Mouse (Mus musculus): ENCODE data around the gene Zfp459.

The Zfp459 gene

GRCm38 (mm10) chr13:67421207-67421857, at the start of gene Zfp459:
TSS of gene Zfp459 (minus strand) at chr13:67421418.
- WGBS: 2% methylated on average over 22 of the region's 22 CpGs

GRCm38 (mm10) chr13:67469274-67469673, 48.1 kb upstream of the Zfp459 start:
- WGBS: 90% methylated on average over 3 of the region's 3 CpGs

DNA sequence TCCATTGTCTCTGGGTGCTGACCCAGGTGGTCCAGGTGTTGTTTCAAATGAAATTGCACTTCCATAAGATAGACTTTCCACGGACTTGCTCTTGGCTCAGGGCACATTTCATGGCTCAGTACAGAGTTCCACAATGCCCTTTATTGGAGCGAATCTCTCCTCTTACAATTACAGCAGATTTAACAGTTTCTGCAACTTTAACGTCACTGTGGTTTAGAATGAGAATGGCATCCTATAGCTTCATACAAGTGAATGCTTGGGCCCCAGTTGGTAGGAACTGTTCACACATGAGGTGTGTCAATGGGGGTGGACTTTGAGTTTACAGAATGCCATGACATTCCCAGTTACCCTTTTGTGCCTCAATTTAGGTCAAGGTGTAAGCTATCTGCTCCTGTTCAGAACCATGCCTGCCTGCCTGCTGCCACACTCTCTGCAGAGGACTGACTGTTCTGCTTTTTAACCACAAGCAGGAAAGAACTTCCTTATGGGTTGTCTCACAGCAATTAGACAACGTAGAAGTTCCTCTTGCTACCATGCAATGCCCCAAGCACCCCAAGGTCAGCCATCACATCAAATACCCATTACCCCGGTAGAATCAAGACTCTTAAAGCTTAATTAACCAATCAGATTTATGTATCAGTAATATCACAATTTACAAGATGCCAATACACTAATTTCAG, 42.4 kb upstream of the Zfp459 start:
- WGBS: 89% methylated on average over 3 of the region's 5 CpGs

DNA sequence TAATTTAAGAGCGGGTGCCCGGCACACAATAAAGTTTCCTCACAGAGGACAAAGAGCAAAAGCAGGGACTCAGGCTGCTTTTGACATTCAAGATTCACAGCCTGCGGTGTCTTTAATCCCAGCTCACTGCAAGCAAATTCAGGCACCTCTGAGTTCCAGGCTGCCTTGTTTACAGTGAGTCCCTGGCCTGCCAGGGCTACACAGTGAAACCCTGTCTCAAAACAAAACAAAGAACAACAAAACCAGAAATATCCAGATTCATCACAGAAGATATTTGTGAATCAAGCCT, 30.7 kb upstream of the Zfp459 start:
- 5% methylated on average over 3 of the region's 3 CpGs for WGBS

- WGBS: 2% methylated on average over 20 of the region's 20 CpGs
Observed at GRCm38 (mm10) chr13:67451172-67452020, 30.2 kb upstream of the Zfp459 start, which contains the start of gene Zfp874a. TSS of gene Zfp874a (minus strand) at chr13:67451624.

- 93% methylated on average over 1 of the region's 3 CpGs for WGBS
Observed at GRCm38 (mm10) chr13:67437095-67437494, 15.9 kb upstream of the Zfp459 start.

GRCm38 (mm10) chr13:67428116-67428515, 6.9 kb upstream of the Zfp459 start:
- 66% methylated on average over 3 of the region's 3 CpGs for WGBS

DNA sequence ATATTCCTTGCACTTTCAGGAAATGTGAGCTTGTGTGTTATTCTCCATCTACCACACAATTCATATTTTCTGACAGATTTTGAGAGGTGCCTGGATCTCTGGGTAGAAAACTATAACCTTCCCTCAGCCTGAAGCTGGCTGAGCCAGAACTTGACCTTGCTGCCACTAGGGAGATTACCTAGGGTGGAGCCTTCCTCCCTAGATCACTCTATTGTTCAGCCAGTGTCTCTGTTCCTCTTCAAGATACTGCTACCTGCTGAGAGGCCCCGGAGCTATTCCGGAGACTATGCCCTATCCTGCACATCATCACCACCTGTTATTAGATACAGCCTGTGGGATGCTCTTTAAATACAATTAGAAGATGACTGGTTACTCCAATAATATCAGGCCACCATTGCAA, 1.3 kb upstream of the Zfp459 start:
- WGBS: 87% methylated on average over 2 of the region's 2 CpGs

GRCm38 (mm10) chr13:67420558-67421206, 536 bp downstream of the Zfp459 start:
- WGBS: 36% methylated on average over 11 of the region's 11 CpGs

DNA sequence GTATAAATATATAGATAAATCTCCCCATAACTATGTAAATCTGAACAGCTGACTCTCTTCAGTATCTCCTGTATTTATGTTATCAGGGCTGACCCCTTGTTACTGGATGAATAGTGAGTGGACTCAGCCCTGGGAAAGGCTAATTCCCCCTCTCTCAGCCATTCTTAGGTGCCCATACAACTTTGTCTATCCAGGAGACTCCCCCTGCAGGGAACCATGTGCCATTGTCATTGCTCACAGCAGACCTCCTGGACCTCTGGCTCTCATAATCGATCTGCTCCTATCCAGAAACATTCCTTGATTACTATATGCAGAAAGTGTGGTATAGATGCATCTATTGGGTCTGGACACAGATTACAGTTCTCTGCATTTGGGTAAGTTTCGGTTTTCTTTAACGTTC, 4.4 kb downstream of the Zfp459 start:
- WGBS: 86% methylated on average over 3 of the region's 3 CpGs

- WGBS: 86% methylated on average over 6 of the region's 6 CpGs
Observed at GRCm38 (mm10) chr13:67415759-67416158, 5.5 kb downstream of the Zfp459 start.

GRCm38 (mm10) chr13:67413634-67414033, 7.6 kb downstream of the Zfp459 start:
- 48% methylated on average over 3 of the region's 3 CpGs for WGBS

DNA sequence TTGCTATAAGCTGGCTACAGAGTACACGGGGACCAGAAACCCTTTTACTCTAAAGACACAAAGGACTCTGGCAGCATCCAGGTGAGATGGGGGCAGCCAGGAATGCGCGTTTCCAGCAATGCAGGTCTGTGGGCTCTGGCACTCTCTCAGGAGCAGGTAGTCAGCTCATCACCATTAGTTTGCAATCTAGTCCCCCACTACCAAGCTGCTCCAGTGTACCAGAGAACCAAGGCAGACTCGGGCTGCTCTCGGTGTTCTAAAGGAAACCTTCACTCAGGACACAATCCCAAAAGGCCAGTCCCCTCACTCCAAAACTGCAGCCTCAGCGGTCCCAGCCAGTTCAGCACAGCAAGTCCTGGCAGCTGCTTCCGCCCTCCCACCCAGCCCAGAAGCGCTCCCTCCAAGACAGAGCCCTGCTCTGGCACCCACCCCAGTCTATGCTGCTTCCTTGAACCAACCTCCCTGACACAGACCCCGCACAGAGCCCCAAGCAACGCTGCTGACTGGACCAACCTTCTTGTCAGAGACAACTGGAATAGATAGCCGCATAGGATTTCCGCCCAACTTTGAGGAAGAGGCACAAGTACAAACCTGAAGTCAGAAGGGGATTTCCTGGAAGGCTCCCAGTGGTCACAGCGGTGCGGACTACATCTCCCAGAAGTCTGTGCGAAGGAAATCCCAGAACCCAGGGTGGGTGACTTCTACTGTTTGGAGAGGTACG, 21.9 kb downstream of the Zfp459 start, which contains the start of gene Zfp429:
Gene Zfp429 (minus strand): TSS at position 637 of the 721 bp plus-strand sequence.
- 5% methylated on average over 16 of the region's 16 CpGs for WGBS

GRCm38 (mm10) chr13:67376255-67376654, 45.0 kb downstream of the Zfp459 start:
- WGBS: 58% methylated on average over 3 of the region's 3 CpGs

GRCm38 (mm10) chr13:67375050-67375911, 45.9 kb downstream of the Zfp459 start, which contains the start of the genes Gm28041 and Zfp456:
TSS of gene Gm28041 (minus strand) at chr13:67375733.
TSS of gene Zfp456 (minus strand) at chr13:67375810.
- WGBS: 21% methylated on average over 15 of the region's 15 CpGs

DNA sequence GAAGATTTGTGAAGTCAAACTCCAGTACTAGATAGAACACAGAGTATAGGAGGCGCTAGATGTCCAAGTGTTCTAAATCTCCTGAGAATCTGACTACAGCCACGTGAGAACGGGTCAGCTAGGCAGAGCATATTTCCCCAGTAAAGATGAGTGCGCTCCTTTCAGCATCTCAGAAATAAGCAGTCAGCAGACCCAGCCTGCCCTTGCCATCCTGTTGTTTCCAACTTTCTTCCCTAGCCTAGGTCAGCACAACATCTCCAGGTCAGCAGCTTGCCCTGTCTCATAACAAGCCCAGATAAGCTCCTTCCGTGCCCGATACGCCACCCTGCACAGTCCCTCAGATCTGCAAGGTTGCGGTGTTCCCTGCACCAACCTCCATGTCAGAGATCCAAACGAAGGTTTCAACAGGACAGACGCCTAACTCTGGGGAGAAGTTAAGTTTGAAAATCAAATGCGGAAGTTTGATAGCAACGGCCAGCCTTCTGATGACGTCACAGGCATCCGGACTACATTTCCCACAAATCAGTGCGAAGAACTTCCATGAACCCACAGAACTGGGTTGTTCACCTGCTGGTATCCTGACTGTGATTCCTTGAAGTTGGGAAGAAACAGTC, 61.0 kb downstream of the Zfp459 start, which contains the start of the genes Gm28044 and Zfp953:
Gene Gm28044 (minus strand): TSS at position 406 of the 614 bp plus-strand sequence.
Gene Zfp953 (minus strand): TSS at position 475 of the 614 bp plus-strand sequence.
- under 1% methylated on average over 15 of the region's 15 CpGs for WGBS
